Mouse (Mus musculus): ENCODE measurements at regions not wholly inside any gene's neighbourhood (a gene's known extent, or its start where the extent isn't known, plus 50 kb on each side); places are given as distances from the start of the nearest gene placed in this dataset.

GRCm38 (mm10) chr8:25368561-25369091 is 544.5 kb upstream of the Adam5 start:
- Histone ChIP-seq H3K27ac (replicated peaks; ENCODE audit: low read depth, low read length) (no peak overlapping the region), H3K4me3 (ENCODE audit: insufficient read depth, low read depth, low read length) (no peak overlapping the region), H3K4me1 (ENCODE audit: control insufficient read depth, insufficient read depth, insufficient read length, low read length) (peaks cover 3% of the 10 kb centered on the region; the same call in 1 of the 2 replicates)

- Histone ChIP-seq H3K27ac (replicated peaks; ENCODE audit: low read depth, low read length) (no peak overlapping the region), H3K4me1 (ENCODE audit: control insufficient read depth, insufficient read depth, insufficient read length, low read length) (peaks cover 3% of the 10 kb centered on the region; the same call in 1 of the 2 replicates), H3K4me3 (ENCODE audit: insufficient read depth, low read depth, low read length) (no peak overlapping the region)
Observed at GRCm38 (mm10) chr8:25367806-25368549, 543.8 kb upstream of the Adam5 start.

- no peak overlapping the region for H3K27ac ChIP-seq (replicated peaks; ENCODE audit: low read depth, low read length)
- H3K4me3 ChIP-seq (ENCODE audit: insufficient read depth, low read depth, low read length) = no peak overlapping the region
- H3K4me1 ChIP-seq (ENCODE audit: control insufficient read depth, insufficient read depth, insufficient read length, low read length) = peaks cover 3% of the 10 kb centered on the region; the same call in 1 of the 2 replicates
Observed at GRCm38 (mm10) chr8:25366181-25366580, 542.0 kb upstream of the Adam5 start.

GRCm38 (mm10) chr8:25362656-25363055 is 538.5 kb upstream of the Adam5 start:
- H3K27ac ChIP-seq (replicated peaks; ENCODE audit: low read depth, low read length) = no peak overlapping the region
- H3K4me3 ChIP-seq (ENCODE audit: insufficient read depth, low read depth, low read length) = no peak overlapping the region
- H3K4me1 ChIP-seq (ENCODE audit: control insufficient read depth, insufficient read depth, insufficient read length, low read length) = no peaks in the 10 kb centered on the region

GRCm38 (mm10) chr8:25362146-25362545 is 538.0 kb upstream of the Adam5 start:
- Histone ChIP-seq H3K27ac (replicated peaks; ENCODE audit: low read depth, low read length) (no peak overlapping the region), H3K4me1 (ENCODE audit: control insufficient read depth, insufficient read depth, insufficient read length, low read length) (no peaks in the 10 kb centered on the region), H3K4me3 (ENCODE audit: insufficient read depth, low read depth, low read length) (no peak overlapping the region)

GRCm38 (mm10) chr8:25361420-25361819 is 537.3 kb upstream of the Adam5 start:
- Histone ChIP-seq H3K27ac (replicated peaks; ENCODE audit: low read depth, low read length) (no peak overlapping the region), H3K4me3 (ENCODE audit: insufficient read depth, low read depth, low read length) (no peak overlapping the region), H3K4me1 (ENCODE audit: control insufficient read depth, insufficient read depth, insufficient read length, low read length) (no peaks in the 10 kb centered on the region)

GRCm38 (mm10) chr8:25358539-25359165 is 534.5 kb upstream of the Adam5 start:
- Histone ChIP-seq H3K27ac (replicated peaks; ENCODE audit: low read depth, low read length) (no peak overlapping the region), H3K4me3 (ENCODE audit: insufficient read depth, low read depth, low read length) (no peak overlapping the region), H3K4me1 (ENCODE audit: control insufficient read depth, insufficient read depth, insufficient read length, low read length) (no peaks in the 10 kb centered on the region)

- Histone ChIP-seq H3K4me3 (ENCODE audit: insufficient read depth, low read depth, low read length) (no peak overlapping the region), H3K4me1 (ENCODE audit: control insufficient read depth, insufficient read depth, insufficient read length, low read length) (no peaks in the 10 kb centered on the region), H3K27ac (replicated peaks; ENCODE audit: low read depth, low read length) (no peak overlapping the region)
Observed at GRCm38 (mm10) chr8:25353822-25354770, 529.9 kb upstream of the Adam5 start.

GRCm38 (mm10) chr8:25353405-25353804 is 529.2 kb upstream of the Adam5 start:
- H3K4me3 ChIP-seq (ENCODE audit: insufficient read depth, low read depth, low read length) = no peak overlapping the region
- no peak overlapping the region for H3K27ac ChIP-seq (replicated peaks; ENCODE audit: low read depth, low read length)
- H3K4me1 ChIP-seq (ENCODE audit: control insufficient read depth, insufficient read depth, insufficient read length, low read length) = no peaks in the 10 kb centered on the region

- Histone ChIP-seq H3K4me1 (ENCODE audit: control insufficient read depth, insufficient read depth, insufficient read length, low read length) (no peaks in the 10 kb centered on the region), H3K4me3 (ENCODE audit: insufficient read depth, low read depth, low read length) (no peak overlapping the region), H3K27ac (replicated peaks; ENCODE audit: low read depth, low read length) (no peak overlapping the region)
Observed at GRCm38 (mm10) chr8:25348003-25348683, 524.0 kb upstream of the Adam5 start.

GRCm38 (mm10) chr8:25343160-25343602 is 519.0 kb upstream of the Adam5 start:
- Histone ChIP-seq H3K27ac (replicated peaks; ENCODE audit: low read depth, low read length) (no peak overlapping the region), H3K4me1 (ENCODE audit: control insufficient read depth, insufficient read depth, insufficient read length, low read length) (no peaks in the 10 kb centered on the region)

GRCm38 (mm10) chr8:25342501-25342900 is 518.3 kb upstream of the Adam5 start:
- Histone ChIP-seq H3K4me1 (ENCODE audit: control insufficient read depth, insufficient read depth, insufficient read length, low read length) (no peaks in the 10 kb centered on the region), H3K4me3 (ENCODE audit: insufficient read depth, low read depth, low read length) (no peak overlapping the region), H3K27ac (replicated peaks; ENCODE audit: low read depth, low read length) (no peak overlapping the region)

More at GRCm38 (mm10) chr8:25343160-25343602, 519.0 kb upstream of the Adam5 start:
- no peak overlapping the region for H3K4me3 ChIP-seq (ENCODE audit: insufficient read depth, low read depth, low read length)

- Histone ChIP-seq H3K27ac (replicated peaks; ENCODE audit: low read depth, low read length) (no peak overlapping the region), H3K4me1 (ENCODE audit: control insufficient read depth, insufficient read depth, insufficient read length, low read length) (no peaks in the 10 kb centered on the region), H3K4me3 (ENCODE audit: insufficient read depth, low read depth, low read length) (no peak overlapping the region)
Observed at GRCm38 (mm10) chr8:25341225-25341624, 517.1 kb upstream of the Adam5 start.

GRCm38 (mm10) chr8:25340729-25341128 is 516.6 kb upstream of the Adam5 start:
- Histone ChIP-seq H3K4me1 (ENCODE audit: control insufficient read depth, insufficient read depth, insufficient read length, low read length) (no peaks in the 10 kb centered on the region), H3K27ac (replicated peaks; ENCODE audit: low read depth, low read length) (no peak overlapping the region), H3K4me3 (ENCODE audit: insufficient read depth, low read depth, low read length) (no peak overlapping the region)

All from brown adipose tissue, adult 24 weeks (tissue).